In genomic region chr3:115642001-115642845, GRCm38 (mm10) we compare ENCODE assay signal across 8 mouse cellular contexts.
DNase-seq lines count a peak whose midpoint lies in the region; ATAC-seq lines count a peak whose summit lies in the region.

No protein-coding gene starts in this region.

- peak; percentile 63 for ATAC-seq in embryonic facial prominence, embryonic 11.5 days (replicated peaks; ENCODE audit: insufficient number of reproducible peaks, low FRiP score, low TSS enrichment, low read depth)
- ATAC-seq in hematopoietic stem cell, adult 5-6 weeks (replicated peaks in 1 of 2; ENCODE audit: insufficient read depth in 1 of 2, low FRiP score in 2 of 2, low TSS enrichment in 1 of 2, low read depth in 1 of 2, poor library complexity in 2 of 2, severe bottlenecking in 2 of 2): peak; percentile 38 to 48
- peak; percentile 76 for ATAC-seq in limb, embryonic 13.5 days (ENCODE audit: low FRiP score, low read depth)
- ATAC-seq in midbrain, embryonic 13.5 days: peak; percentile 80
- ATAC-seq in stomach, embryonic 16.5 days (ENCODE audit: insufficient read depth, low FRiP score): peak; percentile 57; the same call in 1 of the 2 replicates

- H3K36me3 ChIP-seq in embryonic facial prominence, embryonic 11.5 days (replicated peaks; ENCODE audit: control insufficient read depth, insufficient read depth, low read depth, low read length): no peaks in the 10 kb centered on the region
- H3K36me3 ChIP-seq in limb, embryonic 13.5 days: no peaks in the 10 kb centered on the region
- H3K36me3 ChIP-seq in midbrain, embryonic 13.5 days: no peaks in the 10 kb centered on the region
- H3K36me3 ChIP-seq in stomach, embryonic 16.5 days (ENCODE audit: control insufficient read depth, insufficient read depth, low read length): no peaks in the 10 kb centered on the region

- 4% methylated on average over 26 of the region's 26 CpGs for WGBS in embryonic facial prominence, embryonic 11.5 days
- WGBS in limb, embryonic 13.5 days: 4% methylated on average over 26 of the region's 26 CpGs
- WGBS in midbrain, embryonic 13.5 days: 9% methylated on average over 26 of the region's 26 CpGs
- 2% methylated on average over 26 of the region's 26 CpGs for WGBS in stomach, embryonic 16.5 days

- no peaks in the 10 kb centered on the region for H3K4me1 ChIP-seq in embryonic facial prominence, embryonic 11.5 days (ENCODE audit: control insufficient read depth, insufficient read depth, low read length)
- peaks cover 3% of the 10 kb centered on the region; the same call in 1 of the 2 replicates for H3K4me1 ChIP-seq in limb, embryonic 13.5 days
- H3K4me1 ChIP-seq in midbrain, embryonic 13.5 days (replicated peaks): peaks cover 5% of the 10 kb centered on the region
- H3K4me1 ChIP-seq in stomach, embryonic 16.5 days (ENCODE audit: control insufficient read depth, insufficient read depth, low read length): peaks cover 9% of the 10 kb centered on the region

- H3K4me3 ChIP-seq in embryonic facial prominence, embryonic 11.5 days (ENCODE audit: low read depth, low read length): peak overlapping the region; percentile 37
- peak overlapping the region; percentile 49 for H3K4me3 ChIP-seq in limb, embryonic 13.5 days
- H3K4me3 ChIP-seq in midbrain, embryonic 13.5 days (replicated peaks): peak overlapping the region; percentile 47
- H3K4me3 ChIP-seq in stomach, embryonic 16.5 days (replicated peaks; ENCODE audit: low read length): peak overlapping the region; percentile 59

- no peak overlapping the region; the same call in 1 of the 2 replicates for H3K27ac ChIP-seq in embryonic facial prominence, embryonic 11.5 days (replicated peaks; ENCODE audit: low read depth, low read length)
- H3K27ac ChIP-seq in limb, embryonic 13.5 days: peak overlapping the region; percentile 69
- H3K27ac ChIP-seq in midbrain, embryonic 13.5 days: peak overlapping the region; percentile 36; the same call in 1 of the 2 replicates
- H3K27ac ChIP-seq in stomach, embryonic 16.5 days (ENCODE audit: low read length): peak overlapping the region; percentile 62

- H3K27me3 ChIP-seq in embryonic facial prominence, embryonic 11.5 days (ENCODE audit: control insufficient read depth, insufficient read depth, low read length): no peaks in the 10 kb centered on the region
- no peaks in the 10 kb centered on the region for H3K27me3 ChIP-seq in limb, embryonic 13.5 days
- no peaks in the 10 kb centered on the region for H3K27me3 ChIP-seq in midbrain, embryonic 13.5 days
- no peaks in the 10 kb centered on the region for H3K27me3 ChIP-seq in stomach, embryonic 16.5 days (ENCODE audit: control insufficient read depth, insufficient read depth, low read length)

- peak overlapping the region; percentile 46 for H3K4me2 ChIP-seq in embryonic facial prominence, embryonic 11.5 days (ENCODE audit: low read depth, low read length)
- H3K4me2 ChIP-seq in limb, embryonic 13.5 days (replicated peaks): peak overlapping the region; percentile 67
- H3K4me2 ChIP-seq in midbrain, embryonic 13.5 days (replicated peaks): peak overlapping the region; percentile 60
- peak overlapping the region; percentile 78 for H3K4me2 ChIP-seq in stomach, embryonic 16.5 days (ENCODE audit: low read depth, low read length)

- DNase-seq in right cerebral cortex, adult 18-20 months: peak; percentile 15
- no peak for DNase-seq in right cerebral cortex, postnatal 25 days
- DNase-seq in embryonic facial prominence, embryonic 11.5 days (ENCODE audit: low spot score): peak; percentile 55
- no peak for DNase-seq in urinary bladder, postnatal 36 days (ENCODE audit: low spot score in 2 of 2)

- H3K9me3 ChIP-seq in embryonic facial prominence, embryonic 11.5 days (replicated peaks; ENCODE audit: control insufficient read depth, low read length): no peaks in the 10 kb centered on the region
- no peaks in the 10 kb centered on the region for H3K9me3 ChIP-seq in limb, embryonic 13.5 days
- H3K9me3 ChIP-seq in midbrain, embryonic 13.5 days: no peaks in the 10 kb centered on the region
- H3K9me3 ChIP-seq in stomach, embryonic 16.5 days (replicated peaks; ENCODE audit: control insufficient read depth, low read length): no peaks in the 10 kb centered on the region

- H3K9ac ChIP-seq in embryonic facial prominence, embryonic 11.5 days (replicated peaks; ENCODE audit: low read length): peak overlapping the region; percentile 54
- H3K9ac ChIP-seq in limb, embryonic 13.5 days: peak overlapping the region; percentile 59
- peak overlapping the region; percentile 61 for H3K9ac ChIP-seq in midbrain, embryonic 13.5 days (replicated peaks)
- peak overlapping the region; percentile 67 for H3K9ac ChIP-seq in stomach, embryonic 16.5 days (ENCODE audit: low read length)

Comparison
In these comparisons a context has a peak if more than half of its experiments do, and no peak if none do; other contexts are left out.
1. DNase-seq: peak in right cerebral cortex, adult 18-20 months (single experiment) and embryonic facial prominence, embryonic 11.5 days (single experiment); none in right cerebral cortex, postnatal 25 days (single experiment) and urinary bladder, postnatal 36 days (0 of 2).
2. Peak in every context shown above with its lines, with median percentiles within 50 percentile points of each other: ATAC-seq, H3K4me2 ChIP-seq, H3K4me3 ChIP-seq and H3K9ac ChIP-seq.